Mouse (Mus musculus): ENCODE measurements at regions not wholly inside any gene's neighbourhood (a gene's known extent, or its start where the extent isn't known, plus 50 kb on each side); places are given as distances from the start of the nearest gene placed in this dataset.

GRCm38 (mm10) chr6:134320379-134320932 lies 75.7 kb upstream of the Bcl2l14 start:
- no peak for DNase-seq (ENCODE audit: low spot score in 2 of 2)

- DNase-seq (ENCODE audit: low spot score in 2 of 2): no peak
Measured at GRCm38 (mm10) chr6:134324001-134324400, 72.1 kb upstream of the Bcl2l14 start.

- no peak for DNase-seq (ENCODE audit: low spot score in 2 of 2)
Measured at GRCm38 (mm10) chr6:134325564-134325963, 70.6 kb upstream of the Bcl2l14 start.

- no peak for DNase-seq (ENCODE audit: low spot score in 2 of 2)
Measured at GRCm38 (mm10) chr6:134329550-134330299, 66.4 kb upstream of the Bcl2l14 start.

GRCm38 (mm10) chr6:134330300-134330640 lies 65.8 kb upstream of the Bcl2l14 start:
- DNase-seq (ENCODE audit: low spot score in 2 of 2): peak in 1 of 2 experiments; percentile 45

- DNase-seq (ENCODE audit: low spot score in 2 of 2): no peak
Measured at GRCm38 (mm10) chr6:134332718-134333432, 63.2 kb upstream of the Bcl2l14 start.

- no peak for DNase-seq (ENCODE audit: low spot score in 2 of 2)
Measured at GRCm38 (mm10) chr6:134335711-134336110, 60.4 kb upstream of the Bcl2l14 start.

- DNase-seq (ENCODE audit: low spot score in 2 of 2): no peak
Measured at GRCm38 (mm10) chr6:134342796-134343605, 53.1 kb upstream of the Bcl2l14 start.

- DNase-seq (ENCODE audit: low spot score in 2 of 2): no peak
Measured at GRCm38 (mm10) chr6:134343606-134343901, 52.6 kb upstream of the Bcl2l14 start.

All from right cerebral cortex, postnatal 10 days (tissue).